Mouse (Mus musculus) intestine, embryonic 15.5 days (tissue): ENCODE measurements around the gene Mafk. TPM values are rescaled to one million over a fixed set of nuclear protein-coding genes. Genes with fewer than 3 reads are reported as not detected.

ENCODE experiments used
- ATAC-seq: fragments of 200-750 bp; cut with Nextera tagmentation; 2 replicates; pipeline ENCODE4 v1.8.0; 2017; ENCODE audit warnings: moderate TSS enrichment, moderate library complexity
- H3K27ac ChIP-seq: fragments of 300-500 bp; sonication (generic); 2 replicates; pipeline ENCODE4 v1.5.1; 2015; ENCODE audit warnings: mild to moderate bottlenecking, inconsistent platforms
- H3K27me3 ChIP-seq: fragments of 300-500 bp; sonication (generic); replicated peaks from 2 replicates; pipeline ENCODE4 v1.6.1; 2015; ENCODE audit warnings: inconsistent platforms
- H3K36me3 ChIP-seq: fragments of 300-500 bp; sonication (generic); 2 replicates; pipeline ENCODE4 v1.6.1; 2015; ENCODE audit warnings: inconsistent platforms
- H3K4me1 ChIP-seq: fragments of 300-500 bp; sonication (generic); replicated peaks from 2 replicates; pipeline ENCODE4 v1.6.1; 2015; ENCODE audit warnings: inconsistent platforms
- H3K4me2 ChIP-seq: fragments of 300-500 bp; sonication (generic); replicated peaks from 2 replicates; pipeline ENCODE4 v1.6.1; 2015; ENCODE audit warnings: mild to moderate bottlenecking, inconsistent platforms
- H3K4me3 ChIP-seq: fragments of 300-500 bp; sonication (generic); replicated peaks from 2 replicates; pipeline ENCODE4 v1.5.1; 2015; ENCODE audit warnings: inconsistent platforms
- H3K9ac ChIP-seq: fragments of 300-500 bp; sonication (generic); 2 replicates; pipeline ENCODE4 v1.6.1; 2015; ENCODE audit warnings: inconsistent platforms
- H3K9me3 ChIP-seq: fragments of 300-500 bp; sonication (generic); 2 replicates; pipeline ENCODE4 v1.6.1; 2016; ENCODE audit warnings: inconsistent platforms
- WGBS: fragments of 180-500 bp; shearing (Covaris S2); methylation state at CpG from one replicate; pipeline ENCODE4 v1.1.7; 2015; 5-methylcytosine and 5-hydroxymethylcytosine counted together
- polyA plus RNA-seq: library from polyadenylated mRNA; unstranded; fragments of >200 nt; fragmentation: Nextera tagmentation; extraction: Ambion mirVana; gene quantifications from 2 replicates; pipeline ENCODE4 v1.2.1, GENCODE M21; 2015

Gene Mafk
- polyA plus RNA-seq, 1 experiment from 2014 or later: 17.6 TPM

DNA sequence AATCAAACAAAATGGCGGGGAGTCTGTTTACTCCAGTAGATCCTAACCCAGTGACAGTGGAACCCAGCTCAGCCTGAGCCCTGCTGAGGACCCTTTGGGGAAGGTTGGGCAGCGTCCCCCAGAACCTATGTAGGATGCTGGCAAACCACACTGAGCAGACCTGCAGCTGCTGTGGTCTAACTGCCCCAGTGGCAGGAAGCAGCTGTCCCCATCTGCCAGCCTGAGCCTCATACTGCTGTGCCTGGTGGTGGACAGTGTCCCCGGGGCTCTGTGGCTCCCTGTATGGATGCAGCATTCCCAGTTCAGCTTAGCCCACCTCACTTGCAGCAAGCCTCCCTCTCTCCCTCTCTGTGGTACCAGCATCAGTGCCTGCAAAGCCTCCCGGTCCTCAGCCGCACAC lies 14.3 kb upstream of the Mafk start:
- Histone ChIP-seq H3K4me1 (peaks cover 6% of the 10 kb centered on the region), H3K4me3 (no peak overlapping the region), H3K27ac (no peak overlapping the region), H3K27me3 (no peaks in the 10 kb centered on the region), H3K36me3 (peaks cover 3% of the 10 kb centered on the region; the same call in 1 of the 2 replicates), H3K4me2 (no peak overlapping the region), H3K9ac (no peak overlapping the region), H3K9me3 (no peaks in the 10 kb centered on the region)
- no peak for ATAC-seq
- WGBS: 77% methylated on average over 5 of the region's 5 CpGs

DNA sequence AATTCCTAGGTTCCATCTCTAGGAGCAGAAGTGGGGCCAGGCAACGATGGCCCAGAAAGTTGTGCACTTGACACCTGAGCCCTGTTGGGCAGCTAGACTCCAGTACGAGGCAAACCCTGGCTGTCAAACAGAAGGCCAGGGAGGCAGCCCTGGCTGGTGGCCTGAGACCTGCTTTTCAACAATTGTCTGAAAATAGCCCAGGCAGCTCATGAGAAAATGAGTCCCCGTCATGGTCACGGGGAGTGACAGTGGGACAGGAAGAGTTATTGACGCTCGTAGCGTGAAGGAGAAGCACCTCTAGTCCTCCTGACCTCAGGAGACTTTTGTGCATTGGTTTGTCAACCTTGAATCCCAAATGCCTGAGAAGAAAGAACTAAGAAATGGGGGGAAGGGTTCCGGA lies 9.9 kb upstream of the Mafk start:
- Histone ChIP-seq H3K27me3 (no peaks in the 10 kb centered on the region), H3K4me1 (no peaks in the 10 kb centered on the region), H3K9me3 (no peaks in the 10 kb centered on the region), H3K27ac (no peak overlapping the region), H3K4me3 (no peak overlapping the region), H3K36me3 (no peaks in the 10 kb centered on the region), H3K4me2 (no peak overlapping the region), H3K9ac (no peak overlapping the region)
- 78% methylated on average over 8 of the region's 8 CpGs for WGBS
- no peak for ATAC-seq

DNA sequence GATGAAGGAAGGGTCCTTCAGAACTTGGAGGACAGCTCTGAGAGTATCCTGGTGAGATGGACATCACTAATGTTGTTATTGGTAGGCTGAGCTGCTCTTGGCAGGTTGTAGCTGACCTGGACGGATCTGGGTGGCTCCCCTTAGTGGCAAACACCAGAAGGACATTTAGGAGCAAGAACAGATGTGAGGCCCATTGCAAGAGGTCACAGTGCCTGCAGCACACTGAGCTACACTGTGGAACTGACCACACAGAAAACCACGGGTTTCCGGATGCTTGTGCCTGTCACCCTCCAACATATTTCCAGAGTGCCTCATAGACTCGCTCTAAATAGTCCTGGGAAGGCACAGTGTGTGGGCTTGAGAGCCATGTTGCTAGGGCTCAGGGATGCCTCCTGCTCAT lies 1.8 kb upstream of the Mafk start:
- Histone ChIP-seq H3K4me3 (no peak overlapping the region), H3K4me2 (no peak overlapping the region), H3K36me3 (no peaks in the 10 kb centered on the region), H3K9ac (no peak overlapping the region), H3K4me1 (peaks cover 27% of the 10 kb centered on the region), H3K27me3 (no peaks in the 10 kb centered on the region), H3K27ac (no peak overlapping the region), H3K9me3 (no peaks in the 10 kb centered on the region)
- no peak for ATAC-seq
- 54% methylated on average over 4 of the region's 4 CpGs for WGBS

DNA sequence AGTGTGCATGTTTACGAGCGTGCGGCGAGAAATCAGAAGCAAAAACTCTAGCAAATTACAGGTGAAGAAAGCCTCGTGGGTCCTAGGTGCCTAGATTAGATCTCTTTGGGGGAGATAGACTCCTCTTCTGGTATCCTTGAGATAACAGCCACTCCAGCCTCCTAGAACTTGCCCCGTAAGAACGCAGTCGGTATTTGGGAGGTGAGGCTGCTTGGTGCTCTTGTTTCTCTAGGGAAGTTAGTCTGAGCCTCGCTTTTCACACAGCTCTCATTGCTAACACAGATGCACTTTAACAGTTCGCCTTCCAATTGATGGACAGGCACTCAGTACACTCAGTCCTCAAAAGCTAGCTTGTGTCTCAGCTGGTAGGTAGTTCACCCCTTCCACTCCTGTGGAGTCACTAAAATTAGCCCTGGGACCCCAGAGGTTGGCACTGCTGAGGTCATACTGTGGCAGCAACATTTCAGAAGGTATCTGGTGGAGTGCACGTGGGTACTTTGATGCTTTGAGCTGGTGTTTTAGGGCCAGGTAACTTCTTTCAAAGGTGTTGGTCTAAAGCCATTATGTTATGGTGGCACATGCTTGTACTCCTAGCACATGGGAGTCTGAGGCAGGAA lies 954 bp downstream of the Mafk start:
- no peaks in the 10 kb centered on the region for H3K9me3 ChIP-seq
- H3K36me3 ChIP-seq: no peaks in the 10 kb centered on the region
- H3K4me2 ChIP-seq: peak overlapping the region; percentile 97
- no peak for ATAC-seq
- peak overlapping the region; percentile 90 for H3K27ac ChIP-seq
- H3K9ac ChIP-seq: peak overlapping the region; percentile 68
- H3K27me3 ChIP-seq: no peaks in the 10 kb centered on the region
- H3K4me1 ChIP-seq: peaks cover 53% of the 10 kb centered on the region
- WGBS: 14% methylated on average over 11 of the region's 11 CpGs
- H3K4me3 ChIP-seq: peak overlapping the region; percentile 78

DNA sequence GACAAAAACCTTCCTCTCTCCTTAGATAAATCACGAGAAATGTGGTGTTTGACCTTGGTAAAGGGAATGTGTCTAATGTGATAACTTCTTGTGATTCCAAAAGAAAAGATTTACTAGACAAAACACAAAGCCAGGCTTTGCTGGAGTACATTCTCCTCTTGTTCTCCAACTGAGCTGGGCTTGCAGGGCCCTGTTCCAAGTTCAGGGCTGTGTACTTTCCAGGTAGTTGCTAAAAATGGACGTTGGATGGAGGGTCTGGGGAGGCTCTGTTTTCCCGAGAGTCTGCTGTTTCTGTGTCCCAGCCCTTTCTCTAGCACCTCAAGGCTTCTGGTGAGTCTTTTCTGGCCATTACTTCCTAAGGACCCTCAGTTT lies 1.6 kb downstream of the Mafk start:
- peak overlapping the region; percentile 87 for H3K27ac ChIP-seq
- WGBS: 23% methylated on average over 3 of the region's 3 CpGs
- H3K4me2 ChIP-seq: peak overlapping the region; percentile 97
- ATAC-seq: no peak
- H3K4me3 ChIP-seq: peak overlapping the region; percentile 78
- no peaks in the 10 kb centered on the region for H3K27me3 ChIP-seq
- no peaks in the 10 kb centered on the region for H3K36me3 ChIP-seq
- no peak overlapping the region for H3K9ac ChIP-seq
- no peaks in the 10 kb centered on the region for H3K9me3 ChIP-seq
- H3K4me1 ChIP-seq: peaks cover 60% of the 10 kb centered on the region

DNA sequence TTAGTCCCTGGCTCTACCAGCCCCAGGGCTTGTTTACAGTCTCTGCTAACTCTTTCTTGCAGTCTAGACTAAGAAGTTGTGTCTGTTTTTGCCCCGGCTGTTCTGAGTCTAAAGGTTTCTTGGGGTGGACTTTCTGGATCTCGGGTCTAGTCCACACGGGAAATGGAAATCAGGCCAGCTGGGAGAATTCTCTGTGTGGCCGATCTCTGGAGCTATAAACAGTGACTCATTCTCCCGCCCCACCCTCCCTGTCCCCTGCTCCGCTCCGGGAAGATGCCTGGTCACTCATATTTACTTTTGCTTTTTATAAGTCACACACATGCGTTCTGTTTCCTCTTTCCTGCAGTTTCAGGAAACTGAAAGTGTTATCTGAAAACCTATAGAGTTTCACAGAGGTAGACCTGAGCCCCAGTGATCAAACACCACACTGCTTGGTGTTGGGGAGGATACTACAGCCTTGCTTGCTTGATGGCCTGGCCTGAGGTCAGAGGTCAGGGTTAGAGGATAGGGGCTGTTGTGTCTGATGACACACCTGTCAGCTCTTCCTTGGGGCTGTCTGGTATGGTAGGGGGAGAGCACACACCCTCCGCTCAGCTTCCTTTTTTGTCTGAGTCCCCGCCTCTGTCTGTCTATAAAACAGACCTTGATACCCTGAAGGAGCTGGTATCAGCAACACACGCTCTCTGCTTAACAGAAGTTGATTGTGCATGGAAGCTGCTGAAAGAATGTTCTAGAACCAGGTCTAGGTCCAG lies 2.2 kb downstream of the Mafk start:
- peak overlapping the region; percentile 36; the same call in 1 of the 2 replicates for H3K9ac ChIP-seq
- H3K4me1 ChIP-seq: peaks cover 65% of the 10 kb centered on the region
- no peaks in the 10 kb centered on the region for H3K27me3 ChIP-seq
- peak overlapping the region; percentile 88 for H3K27ac ChIP-seq
- H3K36me3 ChIP-seq: no peaks in the 10 kb centered on the region
- WGBS: 14% methylated on average over 11 of the region's 11 CpGs
- no peaks in the 10 kb centered on the region for H3K9me3 ChIP-seq
- peak overlapping the region; percentile 78 for H3K4me3 ChIP-seq
- H3K4me2 ChIP-seq: peak overlapping the region; percentile 97
- peak; percentile 39 for ATAC-seq

DNA sequence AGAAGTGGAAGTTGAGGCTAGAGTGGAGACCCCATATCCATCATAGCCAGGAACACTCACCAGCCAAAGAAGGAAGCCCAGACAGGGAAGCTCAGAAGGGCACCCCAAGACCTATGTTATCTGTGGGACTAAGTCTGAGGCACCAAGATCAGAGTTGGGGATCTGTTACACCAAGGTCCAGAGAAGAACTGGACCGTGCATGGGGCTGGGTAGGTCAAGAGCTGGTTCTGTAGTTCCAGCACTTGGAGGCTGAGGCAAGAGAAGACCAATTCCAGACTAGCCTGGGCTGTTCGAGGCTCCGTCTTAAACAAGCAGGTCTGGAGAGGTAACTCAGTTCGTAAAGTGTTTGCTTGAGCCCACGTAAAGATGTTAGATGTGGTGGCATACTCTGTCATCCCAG lies 2.8 kb downstream of the Mafk start:
- Histone ChIP-seq H3K27me3 (no peaks in the 10 kb centered on the region), H3K4me3 (peak overlapping the region; percentile 78), H3K4me2 (peak overlapping the region; percentile 97), H3K36me3 (no peaks in the 10 kb centered on the region), H3K9me3 (no peaks in the 10 kb centered on the region), H3K4me1 (peaks cover 67% of the 10 kb centered on the region), H3K9ac (no peak overlapping the region), H3K27ac (peak overlapping the region; percentile 88; the same call in 1 of the 2 replicates)
- ATAC-seq: no peak
- 74% methylated on average over 5 of the region's 5 CpGs for WGBS

DNA sequence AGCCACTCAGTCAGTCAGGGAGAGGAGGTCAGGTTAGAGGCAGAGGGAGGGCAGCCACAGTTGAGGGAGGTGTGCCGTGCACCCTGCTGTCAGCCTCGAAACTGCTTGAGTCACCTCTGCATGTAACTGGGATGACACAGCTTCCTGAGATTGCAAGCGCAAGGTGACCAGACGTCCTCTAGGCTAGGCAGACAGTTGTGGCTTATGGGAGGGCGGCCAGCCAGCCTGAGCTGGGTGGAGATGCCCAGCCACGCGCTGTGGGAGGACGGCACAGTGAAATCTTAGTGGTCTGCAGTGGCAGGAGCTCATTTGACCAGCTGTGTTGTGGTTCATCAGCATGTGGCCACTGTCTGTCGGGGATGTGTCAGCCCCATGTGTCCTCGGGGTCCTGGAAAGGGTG lies 3.6 kb downstream of the Mafk start:
- no peak for ATAC-seq
- Histone ChIP-seq H3K27me3 (no peaks in the 10 kb centered on the region), H3K9me3 (no peaks in the 10 kb centered on the region), H3K9ac (no peak overlapping the region), H3K4me1 (peaks cover 67% of the 10 kb centered on the region), H3K27ac (no peak overlapping the region), H3K4me2 (no peak overlapping the region), H3K4me3 (no peak overlapping the region), H3K36me3 (peaks cover 4% of the 10 kb centered on the region; the same call in 1 of the 2 replicates)
- 62% methylated on average over 10 of the region's 10 CpGs for WGBS

DNA sequence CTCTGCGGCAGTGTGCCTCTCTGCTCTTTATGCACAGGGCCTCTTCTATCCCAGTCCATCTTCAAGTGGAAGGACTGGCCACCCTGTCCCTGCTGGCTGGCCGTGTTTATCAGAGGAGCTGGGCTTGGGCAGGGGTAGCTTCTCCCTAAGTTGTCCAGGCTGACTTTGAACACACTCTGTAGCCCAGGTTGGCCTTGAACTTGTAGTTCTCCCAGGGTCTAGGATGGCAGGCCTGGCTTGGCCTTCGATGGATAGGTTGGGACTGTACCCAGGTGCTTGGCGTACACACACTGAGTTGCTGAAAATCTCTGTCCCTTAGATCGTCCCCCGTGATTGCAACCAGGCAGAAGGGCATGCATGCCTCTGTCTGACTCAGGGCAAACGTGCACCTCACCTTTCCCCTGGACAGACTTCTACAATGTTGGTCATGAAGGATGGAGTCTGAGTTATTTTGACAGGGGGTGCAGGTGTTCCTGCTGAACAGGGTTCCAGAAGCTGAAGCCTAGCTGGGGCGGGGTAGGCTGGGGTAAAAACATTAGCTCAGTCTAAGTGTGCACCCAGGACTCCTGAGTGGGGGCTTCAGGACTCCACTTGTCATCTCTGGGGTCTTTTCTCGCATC lies 4.8 kb downstream of the Mafk start:
- ATAC-seq: no peak
- 74% methylated on average over 9 of the region's 9 CpGs for WGBS
- Histone ChIP-seq H3K4me1 (peaks cover 63% of the 10 kb centered on the region), H3K9ac (no peak overlapping the region), H3K27me3 (no peaks in the 10 kb centered on the region), H3K4me2 (peak overlapping the region; percentile 55; the same call in 1 of the 2 replicates), H3K9me3 (no peaks in the 10 kb centered on the region), H3K27ac (peak overlapping the region; percentile 64; the same call in 1 of the 2 replicates), H3K4me3 (no peak overlapping the region), H3K36me3 (peaks cover 14% of the 10 kb centered on the region)

DNA sequence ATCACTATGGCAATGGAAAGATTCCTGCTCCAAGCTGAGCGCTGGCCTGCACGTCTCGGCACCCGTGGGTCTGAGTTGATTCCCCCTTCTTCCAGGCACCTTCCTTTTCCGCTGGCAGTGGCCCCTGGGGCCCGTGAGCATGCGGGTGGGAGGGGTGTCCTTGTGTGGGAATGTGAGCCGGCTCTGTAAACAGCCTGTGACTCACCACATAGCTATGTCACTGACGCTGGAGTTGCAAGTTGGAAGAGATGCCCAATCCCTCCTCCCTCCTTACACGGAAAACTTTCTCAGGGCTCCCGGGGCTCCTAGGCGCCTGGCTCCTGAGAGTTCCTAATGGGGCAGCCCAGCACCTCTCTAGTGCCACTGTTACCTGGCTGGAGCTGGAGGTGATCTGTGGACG lies 5.6 kb downstream of the Mafk start:
- H3K4me3 ChIP-seq: peak overlapping the region; percentile 20
- H3K27me3 ChIP-seq: no peaks in the 10 kb centered on the region
- peak overlapping the region; percentile 55 for H3K4me2 ChIP-seq
- no peaks in the 10 kb centered on the region for H3K9me3 ChIP-seq
- peak overlapping the region; percentile 83 for H3K27ac ChIP-seq
- peaks cover 62% of the 10 kb centered on the region for H3K4me1 ChIP-seq
- peaks cover 14% of the 10 kb centered on the region for H3K36me3 ChIP-seq
- peak overlapping the region; percentile 34 for H3K9ac ChIP-seq
- peak; percentile 67 for ATAC-seq
- WGBS: 7% methylated on average over 13 of the region's 13 CpGs

DNA sequence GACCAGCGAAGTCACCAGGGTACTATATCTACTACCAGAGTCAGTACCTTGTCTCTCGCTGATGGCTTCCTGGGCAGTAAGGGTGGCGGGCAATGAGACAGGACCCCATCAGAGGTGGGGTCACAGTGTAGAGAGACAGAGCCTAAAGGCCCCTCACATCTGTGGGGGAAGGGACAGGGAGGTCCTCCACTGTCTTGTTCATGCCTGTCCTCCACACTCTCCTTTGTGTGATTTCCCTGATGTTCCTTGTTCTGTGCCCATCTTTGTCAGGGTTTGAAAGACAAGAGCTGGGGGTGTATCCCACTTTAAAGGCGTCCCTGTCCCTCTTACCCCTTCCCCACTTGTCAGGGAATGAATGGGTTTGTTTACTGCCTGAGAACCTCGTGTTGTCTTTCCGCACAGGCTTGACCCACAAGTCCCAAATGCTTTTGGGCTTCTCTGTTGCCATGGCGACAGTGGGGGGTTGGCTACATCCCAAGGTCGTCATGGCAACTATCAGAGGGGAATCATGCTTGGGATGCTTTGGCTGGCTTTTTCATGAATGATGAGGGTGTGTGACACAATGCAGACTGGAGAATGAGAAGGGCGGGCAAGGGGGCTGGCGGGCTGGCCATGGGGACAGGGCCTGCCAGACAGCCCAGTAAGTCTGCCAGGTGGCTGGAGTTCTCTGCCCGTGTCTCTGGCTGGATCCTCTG lies 6.3 kb downstream of the Mafk start:
- Histone ChIP-seq H3K4me3 (peak overlapping the region; percentile 20; the same call in 1 of the 2 replicates), H3K4me1 (peaks cover 55% of the 10 kb centered on the region), H3K27me3 (no peaks in the 10 kb centered on the region), H3K4me2 (peak overlapping the region; percentile 55), H3K9me3 (no peaks in the 10 kb centered on the region), H3K9ac (peak overlapping the region; percentile 23; the same call in 1 of the 2 replicates), H3K27ac (peak overlapping the region; percentile 83), H3K36me3 (peaks cover 14% of the 10 kb centered on the region)
- 33% methylated on average over 11 of the region's 11 CpGs for WGBS
- ATAC-seq: 0 out of 2 replicates have a peak, but pooled peaks have one; percentile 5
